11 mouse cellular contexts compared by ENCODE assay signal in genomic region chr7:73816255-73816996, GRCm38 (mm10).
"Had no signal": no experiment of that assay in that cellular context is flagged by ENCODE, and none has a peak within 500 bp of the region (broad histone marks: within the 10 kb centered on the region; RNA-seq: fewer than 3 reads in every experiment).

No protein-coding gene starts in this region.

- H3K9me3 ChIP-seq: limb, embryonic 15.5 days; midbrain, embryonic 13.5 days had no signal

- H3K9ac ChIP-seq: limb, embryonic 15.5 days; liver, embryonic 14.5 days; midbrain, embryonic 13.5 days had no signal

- H3K4me2 ChIP-seq: limb, embryonic 15.5 days; midbrain, embryonic 13.5 days had no signal

- H3K27me3 ChIP-seq: limb, embryonic 15.5 days; midbrain, embryonic 13.5 days had no signal

- DNase-seq: kidney, adult 9 months; layer of hippocampus, adult 9-11 months; layer of hippocampus, postnatal 36 days; lung, adult 18-20 months; right cerebral cortex, postnatal 14 days; thymus, postnatal 4 days had no signal

- H3K4me1 ChIP-seq: limb, embryonic 15.5 days; midbrain, embryonic 13.5 days had no signal

- H3K4me3 ChIP-seq: limb, embryonic 15.5 days; midbrain, embryonic 13.5 days had no signal

- H3K27ac ChIP-seq: limb, embryonic 15.5 days; liver, embryonic 14.5 days; midbrain, embryonic 13.5 days had no signal

- H3K36me3 ChIP-seq: limb, embryonic 15.5 days; midbrain, embryonic 13.5 days had no signal

- ATAC-seq: hindbrain, embryonic 16.5 days; inflammation-experienced regulatory T-cells, adult 6 months; midbrain, embryonic 13.5 days had no signal
